Mouse (Mus musculus) WW6 (cell line): ENCODE data around the gene Pigu.

Experiments
- DNase-seq: peaks from one replicate; pipeline ENCODE4 v3.0.0-alpha.2; 2013; ENCODE audit warnings: low read depth, low spot score

The Pigu gene

GRCm38 (mm10) chr2:155236362-155236992 is 120.8 kb downstream of the Pigu start, which contains the start of gene Dynlrb1:
Dynlrb1 (plus strand) TSS chr2:155236533.
- DNase-seq: peak; percentile 78

GRCm38 (mm10) chr2:155235746-155236361 is 121.4 kb downstream of the Pigu start:
- no peak for DNase-seq
